ENCODE assay signal across 9 mouse cellular contexts in genomic region chr6:32397133-32397730, GRCm38 (mm10).
DNase-seq lines count a peak whose midpoint lies in the region; ATAC-seq and TF ChIP-seq lines count a peak whose summit lies in the region.
"Had no signal": no experiment of that assay in that cellular context is flagged by ENCODE, and none has a peak within 500 bp of the region (broad histone marks: within the 10 kb centered on the region; RNA-seq: fewer than 3 reads in every experiment).

No protein-coding gene starts in this region.

- ATAC-seq in liver, embryonic 11.5 days (replicated peaks; ENCODE audit: low FRiP score): no peak
- ATAC-seq in forebrain, embryonic 12.5 days (ENCODE audit: low FRiP score): no peak
- ATAC-seq in heart, embryonic 12.5 days (ENCODE audit: insufficient number of reproducible peaks, low FRiP score): peak; percentile 88
- peak; percentile 82 for ATAC-seq in kidney, postnatal 0 days (replicated peaks; ENCODE audit: low FRiP score, low read depth)
- ATAC-seq in limb, embryonic 15.5 days (ENCODE audit: insufficient number of reproducible peaks, low FRiP score, low TSS enrichment, low read depth): peak; percentile 72

- no peak overlapping the region for H3K9ac ChIP-seq in liver, embryonic 11.5 days (ENCODE audit: low read depth, low read length)
- no peak overlapping the region for H3K9ac ChIP-seq in forebrain, embryonic 12.5 days
- 0 out of 2 replicates have a peak overlapping the region, but pooled peaks have one; percentile 13 for H3K9ac ChIP-seq in heart, embryonic 12.5 days
- no peak overlapping the region for H3K9ac ChIP-seq in kidney, postnatal 0 days (ENCODE audit: low read depth, low read length)
- H3K9ac ChIP-seq in limb, embryonic 15.5 days: no peak overlapping the region
- H3K9ac ChIP-seq: embryonic facial prominence, embryonic 12.5 days had no signal

- no peak for TF ChIP-seq POLR2A in thymus, adult 2 months (IDR thresholded peaks at IDR 0.05; ENCODE audit: control insufficient read depth, extremely low read depth, insufficient read depth, low read length, poor library complexity)

- no peak for TF ChIP-seq CTCF in kidney, postnatal 0 days (IDR thresholded peaks at IDR 0.05; ENCODE audit: low read depth)
- TF ChIP-seq CTCF in thymus, adult 2 months (IDR thresholded peaks at IDR 0.05; ENCODE audit: borderline replicate concordance, control insufficient read depth, extremely low read depth, insufficient read depth, low read length, poor library complexity): no peak

- WGBS in liver, embryonic 11.5 days: 57% methylated on average over 6 of the region's 6 CpGs
- 55% methylated on average over 6 of the region's 6 CpGs for WGBS in forebrain, embryonic 12.5 days
- WGBS in heart, embryonic 12.5 days: 32% methylated on average over 6 of the region's 6 CpGs
- 32% methylated on average over 6 of the region's 6 CpGs for WGBS in kidney, postnatal 0 days
- WGBS in limb, embryonic 15.5 days: 30% methylated on average over 6 of the region's 6 CpGs
- WGBS in thymus, adult 2 months: 70% methylated on average over 6 of the region's 6 CpGs

- no peak overlapping the region; the same call in 1 of the 2 replicates for H3K27ac ChIP-seq in liver, embryonic 11.5 days (ENCODE audit: low read depth, low read length)
- H3K27ac ChIP-seq in forebrain, embryonic 12.5 days: peak overlapping the region; percentile 61
- peak overlapping the region; percentile 74 for H3K27ac ChIP-seq in heart, embryonic 12.5 days (ENCODE audit: poor library complexity, severe bottlenecking)
- peak overlapping the region; percentile 31; the same call in 1 of the 2 replicates for H3K27ac ChIP-seq in kidney, postnatal 0 days
- peak overlapping the region; percentile 52 for H3K27ac ChIP-seq in limb, embryonic 15.5 days
- H3K27ac ChIP-seq in thymus, adult 2 months (ENCODE audit: control insufficient read depth, insufficient read depth, low read length): no peak overlapping the region
- H3K27ac ChIP-seq: embryonic facial prominence, embryonic 12.5 days had no signal

- H3K36me3 ChIP-seq in liver, embryonic 11.5 days (ENCODE audit: control insufficient read depth, insufficient read depth, low read length): no peaks in the 10 kb centered on the region
- H3K36me3 ChIP-seq in forebrain, embryonic 12.5 days (replicated peaks): no peaks in the 10 kb centered on the region
- no peaks in the 10 kb centered on the region for H3K36me3 ChIP-seq in heart, embryonic 12.5 days
- no peaks in the 10 kb centered on the region for H3K36me3 ChIP-seq in kidney, postnatal 0 days (ENCODE audit: insufficient read depth, low read length)
- no peaks in the 10 kb centered on the region for H3K36me3 ChIP-seq in limb, embryonic 15.5 days
- H3K36me3 ChIP-seq in thymus, adult 2 months (ENCODE audit: control insufficient read depth, insufficient read depth, low read length): no peaks in the 10 kb centered on the region
- H3K36me3 ChIP-seq: embryonic facial prominence, embryonic 12.5 days had no signal

- H3K4me1 ChIP-seq in liver, embryonic 11.5 days (replicated peaks; ENCODE audit: control insufficient read depth, insufficient read depth, low read length): no peaks in the 10 kb centered on the region
- peaks cover 7% of the 10 kb centered on the region for H3K4me1 ChIP-seq in forebrain, embryonic 12.5 days
- peaks cover 38% of the 10 kb centered on the region for H3K4me1 ChIP-seq in heart, embryonic 12.5 days (replicated peaks)
- peaks cover 10% of the 10 kb centered on the region; the same call in 1 of the 2 replicates for H3K4me1 ChIP-seq in kidney, postnatal 0 days (replicated peaks; ENCODE audit: insufficient read depth, low read length)
- peaks cover 8% of the 10 kb centered on the region for H3K4me1 ChIP-seq in limb, embryonic 15.5 days
- H3K4me1 ChIP-seq in thymus, adult 2 months (replicated peaks; ENCODE audit: control insufficient read depth, insufficient read depth, low read length): no peaks in the 10 kb centered on the region

- H3K9me3 ChIP-seq in liver, embryonic 11.5 days (ENCODE audit: control insufficient read depth, low read length): no peaks in the 10 kb centered on the region
- H3K9me3 ChIP-seq in forebrain, embryonic 12.5 days: no peaks in the 10 kb centered on the region
- H3K9me3 ChIP-seq in heart, embryonic 12.5 days (replicated peaks): no peaks in the 10 kb centered on the region
- H3K9me3 ChIP-seq in kidney, postnatal 0 days (replicated peaks; ENCODE audit: low read length): no peaks in the 10 kb centered on the region
- H3K9me3 ChIP-seq in limb, embryonic 15.5 days: no peaks in the 10 kb centered on the region
- H3K9me3 ChIP-seq: embryonic facial prominence, embryonic 12.5 days had no signal

- DNase-seq in liver: peak; percentile 27
- DNase-seq in liver, embryonic 11.5 days (ENCODE audit: low spot score): no peak
- DNase-seq in kidney, postnatal 0 days (ENCODE audit: low spot score): peak; percentile 83
- peak; percentile 64 for DNase-seq in retina, postnatal 1 day
- DNase-seq in thymus, adult 2 months: no peak

- H3K4me3 ChIP-seq in liver, embryonic 11.5 days (ENCODE audit: low read depth, low read length): no peak overlapping the region
- H3K4me3 ChIP-seq in forebrain, embryonic 12.5 days (replicated peaks): no peak overlapping the region
- no peak overlapping the region for H3K4me3 ChIP-seq in heart, embryonic 12.5 days
- H3K4me3 ChIP-seq in kidney, postnatal 0 days (replicated peaks; ENCODE audit: low read depth, low read length): no peak overlapping the region
- no peak overlapping the region for H3K4me3 ChIP-seq in limb, embryonic 15.5 days
- no peak overlapping the region for H3K4me3 ChIP-seq in thymus, adult 2 months (ENCODE audit: control insufficient read depth, insufficient read depth, low read length)
- H3K4me3 ChIP-seq: embryonic facial prominence, embryonic 12.5 days had no signal

- no peaks in the 10 kb centered on the region for H3K27me3 ChIP-seq in liver, embryonic 11.5 days (replicated peaks; ENCODE audit: control insufficient read depth, insufficient read depth, low read length)
- no peaks in the 10 kb centered on the region for H3K27me3 ChIP-seq in forebrain, embryonic 12.5 days
- H3K27me3 ChIP-seq in heart, embryonic 12.5 days (replicated peaks): no peaks in the 10 kb centered on the region
- no peaks in the 10 kb centered on the region for H3K27me3 ChIP-seq in kidney, postnatal 0 days (ENCODE audit: insufficient read depth, low read length)
- H3K27me3 ChIP-seq in limb, embryonic 15.5 days: no peaks in the 10 kb centered on the region
- H3K27me3 ChIP-seq in thymus, adult 2 months (ENCODE audit: control insufficient read depth, insufficient read depth, low read length): no peaks in the 10 kb centered on the region
- H3K27me3 ChIP-seq: embryonic facial prominence, embryonic 12.5 days had no signal

- H3K4me2 ChIP-seq in liver, embryonic 11.5 days: no peak overlapping the region
- H3K4me2 ChIP-seq in forebrain, embryonic 12.5 days: no peak overlapping the region
- no peak overlapping the region for H3K4me2 ChIP-seq in heart, embryonic 12.5 days
- H3K4me2 ChIP-seq in kidney, postnatal 0 days (ENCODE audit: low read length): no peak overlapping the region
- no peak overlapping the region for H3K4me2 ChIP-seq in limb, embryonic 15.5 days
- H3K4me2 ChIP-seq: embryonic facial prominence, embryonic 12.5 days had no signal

Comparison
In these comparisons a context has a peak if more than half of its experiments do, and no peak if none do; other contexts are left out.
1. DNase-seq: peak in liver (single experiment), kidney, postnatal 0 days (single experiment) and retina, postnatal 1 day (single experiment); none in liver, embryonic 11.5 days (single experiment) and thymus, adult 2 months (single experiment).
2. ATAC-seq: peak in heart, embryonic 12.5 days (single experiment), kidney, postnatal 0 days (single experiment) and limb, embryonic 15.5 days (single experiment); none in liver, embryonic 11.5 days (single experiment) and forebrain, embryonic 12.5 days (single experiment).
3. H3K27ac ChIP-seq: peak in forebrain, embryonic 12.5 days (single experiment), heart, embryonic 12.5 days (single experiment), kidney, postnatal 0 days (single experiment) and limb, embryonic 15.5 days (single experiment); none in liver, embryonic 11.5 days (single experiment) and thymus, adult 2 months (single experiment).